Mouse (Mus musculus): Measurements from ENCODE around the gene Ap1s2.

Gene Ap1s2

DNA sequence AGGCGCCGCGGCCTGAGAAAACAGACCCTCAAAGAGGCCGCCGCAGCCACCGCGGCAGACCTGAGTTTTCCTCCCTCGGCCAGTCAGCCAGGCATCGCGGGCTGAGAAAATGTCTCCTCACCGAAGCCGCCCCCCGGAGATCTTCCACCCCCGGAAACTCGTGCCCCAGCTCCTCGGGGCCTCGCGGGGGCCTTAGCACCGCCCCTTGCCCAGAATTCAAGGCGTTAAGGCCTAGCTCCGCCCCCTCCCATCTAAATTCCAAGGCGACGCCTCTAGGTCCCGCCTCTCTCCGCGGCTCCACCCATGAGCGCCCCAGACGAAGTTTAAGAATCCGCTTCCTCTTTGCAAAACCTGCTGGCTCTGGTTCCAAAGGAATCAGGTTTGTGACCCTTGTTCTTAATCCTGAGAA is 49.7 kb downstream of the Ap1s2 start, which contains the start of gene Zrsr2:
Zrsr2 (minus strand) TSS at position 195 of the 409 bp plus-strand sequence.
- DNase-seq (ENCODE audit: low read depth, low spot score) = peak; percentile 74

DNA sequence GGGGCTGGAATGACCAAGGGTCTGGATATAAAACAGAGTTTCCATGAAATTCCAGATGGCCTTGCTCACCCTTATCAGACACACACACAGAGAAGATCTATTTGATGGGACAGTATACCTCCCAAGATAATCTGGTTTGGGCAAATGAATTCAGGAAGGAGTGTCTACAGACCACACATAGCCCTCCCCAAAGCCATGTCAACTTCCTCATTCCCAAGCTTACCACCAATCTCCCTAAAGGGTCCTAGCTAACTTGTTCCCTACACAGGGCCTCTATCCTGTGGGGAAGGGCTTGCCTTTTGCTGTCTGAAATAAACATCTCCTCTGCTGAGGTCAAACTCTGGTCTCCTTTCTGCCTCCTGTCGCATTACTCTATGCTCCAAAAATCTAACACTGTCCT is 72.3 kb downstream of the Ap1s2 start:
- DNase-seq (ENCODE audit: low read depth, low spot score) = no peak

DNA sequence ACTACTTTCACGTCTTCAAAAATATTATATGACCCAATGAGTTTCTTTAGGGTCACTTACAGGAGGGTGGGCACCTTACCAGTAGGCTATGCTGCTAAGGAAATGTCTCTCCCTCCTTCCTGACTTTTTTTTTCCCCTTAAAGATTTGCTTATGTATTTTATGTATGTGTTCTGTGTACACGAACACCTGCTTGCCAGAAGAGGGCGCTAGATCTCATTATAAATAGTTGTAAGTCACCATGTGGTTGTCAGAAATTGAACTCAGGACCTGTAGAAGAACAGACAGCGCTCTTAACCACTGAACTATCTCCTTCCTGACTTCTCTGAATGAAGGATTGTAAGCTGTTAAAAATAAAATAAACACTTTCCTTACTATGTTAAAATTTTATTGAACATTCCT is 72.7 kb downstream of the Ap1s2 start:
- peak; percentile 6 for DNase-seq (ENCODE audit: low read depth, low spot score)

DNA sequence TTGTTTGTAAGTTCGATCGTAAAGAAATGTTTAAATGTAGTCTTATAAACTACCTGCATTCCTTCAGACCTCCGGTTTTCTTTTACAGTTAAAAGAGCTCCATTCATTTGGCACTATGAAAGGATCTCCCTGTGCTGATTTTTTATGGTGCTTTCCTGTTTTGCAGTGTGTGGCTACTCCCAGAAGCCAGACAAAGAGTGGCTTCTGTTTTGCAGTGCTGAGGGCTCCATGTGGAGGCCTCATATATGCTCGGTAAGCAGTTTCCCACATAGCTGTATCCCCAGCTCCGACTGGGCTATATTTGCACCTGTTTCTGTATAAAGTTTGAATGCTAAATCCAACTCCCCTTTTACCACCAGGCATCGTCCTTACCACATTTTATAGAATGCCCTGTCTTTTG is 73.3 kb downstream of the Ap1s2 start:
- no peak for DNase-seq (ENCODE audit: low read depth, low spot score)

Measured in c-Kit-negative CD71-positive TER-119-positive erythroid progenitor cells, embryonic 14.5 days (primary cell).